Mouse (Mus musculus) mouse embryonic stem cell (cell line): ENCODE measurements around the gene Rpusd4.

Source experiments
- in situ Hi-C, 2 experiments: fragments of 300-500 bp; cut with MboI; formaldehyde crosslinking; loops; 1 replicate in 1 of 2; 3 replicates in 1 of 2; pipeline ENCODE4 v1.14.3; 2019 to 2020; ENCODE audit warnings: low sequenced_read_pairs in 2 of 2, low pct_unique_long_range_greater_than_20kb in 1 of 2, mixed read lengths in 1 of 2; ENCODE audit not compliant: unreplicated experiment in 1 of 2

Rpusd4 gene

DNA sequence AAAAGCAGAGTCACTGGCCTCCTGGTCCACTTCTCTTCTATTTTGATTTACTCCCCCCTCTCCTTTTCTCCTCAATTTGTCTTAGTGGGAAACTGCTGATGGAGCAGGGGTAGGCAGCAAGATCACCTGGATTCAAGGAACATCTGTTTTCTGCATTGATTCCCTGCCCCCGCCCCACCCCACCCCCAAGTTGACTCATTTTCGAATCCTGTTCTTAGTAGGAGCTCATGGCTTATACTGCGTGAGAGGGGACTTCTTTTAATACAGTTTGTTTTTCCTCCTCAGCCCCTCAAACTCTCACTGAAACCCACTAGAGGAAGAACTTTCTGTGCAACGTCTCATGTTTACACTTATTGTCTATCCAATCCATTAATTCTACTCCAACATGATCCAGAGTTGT lies 56.3 kb downstream of the Rpusd4 start:
- in situ Hi-C loops, result no loop called here

DNA sequence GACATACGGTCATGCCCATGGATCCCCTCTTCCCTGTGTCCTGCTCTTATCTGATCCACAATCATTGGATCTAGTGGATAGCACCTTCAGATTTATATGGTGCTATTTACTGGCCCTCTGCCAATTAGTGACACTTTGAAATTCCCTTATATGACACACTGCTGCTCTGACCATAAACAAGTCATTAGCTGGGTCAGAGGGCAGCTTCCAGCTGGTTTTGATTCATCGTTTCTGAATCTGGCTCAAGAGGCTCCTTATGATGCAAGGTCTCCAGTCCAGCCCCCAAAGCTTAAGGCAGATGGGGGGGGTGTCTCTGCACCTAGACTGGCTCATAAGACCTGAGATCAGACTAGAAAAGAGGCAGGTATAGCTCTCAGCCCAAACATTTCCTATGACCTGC lies 56.9 kb downstream of the Rpusd4 start:
- in situ Hi-C loops, result no loop called here

DNA sequence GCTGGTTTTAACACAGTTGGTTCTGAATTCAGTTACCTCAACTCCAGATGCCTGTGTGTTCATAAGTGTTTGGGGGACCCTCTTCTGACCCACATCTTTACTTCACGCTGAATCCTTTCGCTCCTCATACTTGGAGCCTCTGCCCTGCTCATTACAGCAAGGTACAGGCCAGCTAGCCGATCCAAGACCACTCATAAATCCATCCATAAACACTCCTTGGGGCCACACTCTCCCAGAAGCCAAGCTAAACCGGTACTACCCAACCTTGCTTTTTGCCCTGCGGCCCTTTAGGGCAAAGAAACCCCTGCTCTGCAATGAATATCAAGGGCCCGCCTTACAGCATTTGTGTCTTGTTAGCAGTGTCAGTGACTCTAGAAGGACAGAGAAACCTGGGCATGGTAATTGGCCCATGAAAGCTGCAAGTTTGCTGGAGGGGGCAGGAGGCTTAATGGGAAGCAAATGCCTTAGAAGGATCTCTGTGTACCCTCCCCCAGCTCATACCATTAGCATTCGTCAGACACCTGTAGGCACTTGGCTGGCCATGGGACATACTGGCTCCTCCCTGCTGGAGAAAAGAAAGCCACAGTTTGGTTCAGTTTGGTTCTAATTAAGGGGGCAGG lies 59.1 kb downstream of the Rpusd4 start:
- in situ Hi-C loops, result no loop called here
